Mouse (Mus musculus): ENCODE measurements at regions not wholly inside any gene's neighbourhood (a gene's known extent, or its start where the extent isn't known, plus 50 kb on each side); places are given as distances from the start of the nearest gene placed in this dataset.

GRCm38 (mm10) chr6:144940871-144941380, 135.1 kb downstream of the Bcat1 start:
- Histone ChIP-seq H3K9me3 (replicated peaks) (no peaks in the 10 kb centered on the region), H3K27ac (replicated peaks) (no peak overlapping the region), H3K4me3 (replicated peaks) (no peak overlapping the region), H3K27me3 (no peaks in the 10 kb centered on the region), H3K9ac (no peak overlapping the region), H3K36me3 (no peaks in the 10 kb centered on the region), H3K4me2 (replicated peaks) (no peak overlapping the region), H3K4me1 (no peaks in the 10 kb centered on the region)
- ATAC-seq (ENCODE audit: insufficient number of reproducible peaks, low FRiP score, low TSS enrichment, low read depth): no peak
- WGBS: 95% methylated on average over 14 of the region's 14 CpGs

- Histone ChIP-seq H3K4me1 (no peaks in the 10 kb centered on the region), H3K9me3 (replicated peaks) (no peaks in the 10 kb centered on the region), H3K4me3 (replicated peaks) (no peak overlapping the region), H3K4me2 (replicated peaks) (no peak overlapping the region), H3K36me3 (no peaks in the 10 kb centered on the region), H3K27me3 (no peaks in the 10 kb centered on the region), H3K9ac (no peak overlapping the region), H3K27ac (replicated peaks) (no peak overlapping the region)
- no peak for ATAC-seq (ENCODE audit: insufficient number of reproducible peaks, low FRiP score, low TSS enrichment, low read depth)
- WGBS: 71% methylated on average over 12 of the region's 12 CpGs
Measured at GRCm38 (mm10) chr6:144938613-144939236, 137.3 kb downstream of the Bcat1 start.

- Histone ChIP-seq H3K27ac (replicated peaks) (no peak overlapping the region), H3K27me3 (no peaks in the 10 kb centered on the region), H3K4me2 (replicated peaks) (no peak overlapping the region), H3K9me3 (replicated peaks) (no peaks in the 10 kb centered on the region), H3K9ac (no peak overlapping the region), H3K36me3 (no peaks in the 10 kb centered on the region), H3K4me1 (no peaks in the 10 kb centered on the region), H3K4me3 (replicated peaks) (no peak overlapping the region)
- no peak for ATAC-seq (ENCODE audit: insufficient number of reproducible peaks, low FRiP score, low TSS enrichment, low read depth)
- WGBS: 52% methylated on average over 7 of the region's 7 CpGs
Measured at GRCm38 (mm10) chr6:144937211-144937610, 138.8 kb downstream of the Bcat1 start.

- 69% methylated on average over 6 of the region's 6 CpGs for WGBS
- H3K36me3 ChIP-seq: no peaks in the 10 kb centered on the region
- no peak overlapping the region for H3K27ac ChIP-seq (replicated peaks)
- no peaks in the 10 kb centered on the region for H3K27me3 ChIP-seq
- H3K4me3 ChIP-seq (replicated peaks): no peak overlapping the region
- no peak for ATAC-seq (ENCODE audit: insufficient number of reproducible peaks, low FRiP score, low TSS enrichment, low read depth)
- H3K4me2 ChIP-seq (replicated peaks): no peak overlapping the region
- no peaks in the 10 kb centered on the region for H3K4me1 ChIP-seq
- no peak overlapping the region for H3K9ac ChIP-seq
- no peaks in the 10 kb centered on the region for H3K9me3 ChIP-seq (replicated peaks)
Measured at GRCm38 (mm10) chr6:144933722-144934235, 142.2 kb downstream of the Bcat1 start.

GRCm38 (mm10) chr6:144932402-144932801, 143.6 kb downstream of the Bcat1 start:
- 85% methylated on average over 7 of the region's 7 CpGs for WGBS
- H3K9me3 ChIP-seq (replicated peaks): no peaks in the 10 kb centered on the region
- no peak overlapping the region for H3K27ac ChIP-seq (replicated peaks)

GRCm38 (mm10) chr6:144929959-144930358, 146.0 kb downstream of the Bcat1 start:
- 66% methylated on average over 4 of the region's 4 CpGs for WGBS
- Histone ChIP-seq H3K9me3 (replicated peaks) (no peaks in the 10 kb centered on the region), H3K4me3 (replicated peaks) (no peak overlapping the region), H3K27me3 (no peaks in the 10 kb centered on the region), H3K36me3 (no peaks in the 10 kb centered on the region), H3K9ac (no peak overlapping the region), H3K4me1 (no peaks in the 10 kb centered on the region), H3K27ac (replicated peaks) (no peak overlapping the region), H3K4me2 (replicated peaks) (no peak overlapping the region)
- no peak for ATAC-seq (ENCODE audit: insufficient number of reproducible peaks, low FRiP score, low TSS enrichment, low read depth)

More at GRCm38 (mm10) chr6:144932402-144932801, 143.6 kb downstream of the Bcat1 start:
- no peaks in the 10 kb centered on the region for H3K36me3 ChIP-seq
- H3K4me3 ChIP-seq (replicated peaks): no peak overlapping the region
- ATAC-seq (ENCODE audit: insufficient number of reproducible peaks, low FRiP score, low TSS enrichment, low read depth): no peak
- H3K4me1 ChIP-seq: no peaks in the 10 kb centered on the region
- H3K9ac ChIP-seq: no peak overlapping the region
- no peaks in the 10 kb centered on the region for H3K27me3 ChIP-seq
- no peak overlapping the region for H3K4me2 ChIP-seq (replicated peaks)

- Histone ChIP-seq H3K27ac (replicated peaks) (no peak overlapping the region), H3K4me1 (no peaks in the 10 kb centered on the region), H3K9ac (no peak overlapping the region), H3K27me3 (no peaks in the 10 kb centered on the region), H3K9me3 (replicated peaks) (no peaks in the 10 kb centered on the region), H3K4me2 (replicated peaks) (no peak overlapping the region), H3K36me3 (no peaks in the 10 kb centered on the region), H3K4me3 (replicated peaks) (no peak overlapping the region)
- no peak for ATAC-seq (ENCODE audit: insufficient number of reproducible peaks, low FRiP score, low TSS enrichment, low read depth)
- 73% methylated on average over 5 of the region's 5 CpGs for WGBS
Measured at GRCm38 (mm10) chr6:144929262-144929855, 146.6 kb downstream of the Bcat1 start.

GRCm38 (mm10) chr6:144927599-144927998, 145.8 kb upstream of the Sox5 start:
- Histone ChIP-seq H3K9ac (no peak overlapping the region), H3K4me1 (no peaks in the 10 kb centered on the region), H3K36me3 (no peaks in the 10 kb centered on the region), H3K27me3 (no peaks in the 10 kb centered on the region), H3K4me2 (replicated peaks) (no peak overlapping the region), H3K9me3 (replicated peaks) (no peaks in the 10 kb centered on the region), H3K27ac (replicated peaks) (no peak overlapping the region), H3K4me3 (replicated peaks) (no peak overlapping the region)
- ATAC-seq (ENCODE audit: insufficient number of reproducible peaks, low FRiP score, low TSS enrichment, low read depth): no peak
- WGBS: 60% methylated on average over 6 of the region's 6 CpGs

- no peak for ATAC-seq (ENCODE audit: insufficient number of reproducible peaks, low FRiP score, low TSS enrichment, low read depth)
- Histone ChIP-seq H3K9me3 (replicated peaks) (no peaks in the 10 kb centered on the region), H3K9ac (no peak overlapping the region), H3K4me3 (replicated peaks) (no peak overlapping the region), H3K36me3 (no peaks in the 10 kb centered on the region), H3K4me1 (no peaks in the 10 kb centered on the region), H3K27me3 (no peaks in the 10 kb centered on the region), H3K4me2 (replicated peaks) (no peak overlapping the region), H3K27ac (replicated peaks) (no peak overlapping the region)
- WGBS: 88% methylated on average over 3 of the region's 3 CpGs
Measured at GRCm38 (mm10) chr6:144922762-144923161, 141.0 kb upstream of the Sox5 start.

GRCm38 (mm10) chr6:144919750-144920149, 138.0 kb upstream of the Sox5 start:
- Histone ChIP-seq H3K9me3 (replicated peaks) (no peaks in the 10 kb centered on the region), H3K4me2 (replicated peaks) (no peak overlapping the region), H3K4me1 (peaks cover 4% of the 10 kb centered on the region; the same call in 1 of the 2 replicates), H3K27me3 (no peaks in the 10 kb centered on the region), H3K27ac (replicated peaks) (no peak overlapping the region), H3K36me3 (no peaks in the 10 kb centered on the region), H3K9ac (no peak overlapping the region), H3K4me3 (replicated peaks) (no peak overlapping the region)
- ATAC-seq (ENCODE audit: insufficient number of reproducible peaks, low FRiP score, low TSS enrichment, low read depth): no peak
- 39% methylated on average over 5 of the region's 5 CpGs for WGBS

- 18% methylated on average over 8 of the region's 8 CpGs for WGBS
- Histone ChIP-seq H3K4me1 (peaks cover 4% of the 10 kb centered on the region; the same call in 1 of the 2 replicates), H3K9ac (no peak overlapping the region), H3K27ac (replicated peaks) (no peak overlapping the region), H3K27me3 (no peaks in the 10 kb centered on the region), H3K9me3 (replicated peaks) (no peaks in the 10 kb centered on the region), H3K4me2 (replicated peaks) (no peak overlapping the region), H3K4me3 (replicated peaks) (no peak overlapping the region), H3K36me3 (no peaks in the 10 kb centered on the region)
- ATAC-seq (ENCODE audit: insufficient number of reproducible peaks, low FRiP score, low TSS enrichment, low read depth): peak; percentile 19; the same call in 1 of the 2 replicates
Measured at GRCm38 (mm10) chr6:144917128-144917527, 135.4 kb upstream of the Sox5 start.
